Mouse (Mus musculus): ENCODE measurements around the gene Slc22a4. TPM values are rescaled to one million over a fixed set of nuclear protein-coding genes. Genes with fewer than 3 reads are reported as not detected.

Slc22a4 gene
- polyA plus RNA-seq, 1 experiment = 4.0 TPM

DNA sequence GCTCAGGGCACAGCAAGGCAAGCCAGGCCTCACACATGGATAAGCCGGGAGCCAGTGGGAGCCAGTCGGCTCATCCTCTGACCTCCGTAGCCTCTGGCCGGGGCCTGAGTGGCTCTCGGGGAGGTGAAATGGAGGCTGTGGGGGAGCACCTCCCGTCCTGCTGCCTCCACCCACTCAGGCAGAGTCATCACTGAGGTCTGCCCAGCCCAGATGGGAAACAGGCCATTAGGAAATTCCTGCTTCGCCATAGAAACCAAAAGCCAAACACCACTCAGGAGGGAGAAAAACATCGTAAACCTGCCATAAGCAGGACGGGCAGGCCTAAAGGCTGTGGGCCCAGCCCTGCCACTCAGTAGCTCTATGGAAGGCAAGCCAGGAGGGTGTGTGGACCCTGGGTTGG lies 32.4 kb upstream of the Slc22a4 start:
- H3ac ChIP-seq (ENCODE audit: control insufficient read depth, insufficient read length, low read depth) = peak overlapping the region; percentile 57
- peaks cover 36% of the 10 kb centered on the region for H3K36me3 ChIP-seq (ENCODE audit: control insufficient read depth, insufficient read depth)
- no peaks in the 10 kb centered on the region for H3K27me3 ChIP-seq (ENCODE audit: control insufficient read depth, insufficient read depth, insufficient read length)

GRCm38 (mm10) chr11:54059526-54059925 lies 31.6 kb upstream of the Slc22a4 start:
- Histone ChIP-seq H3ac (ENCODE audit: control insufficient read depth, insufficient read length, low read depth) (no peak overlapping the region), H3K79me2 (ENCODE audit: control insufficient read depth, insufficient read depth) (peaks cover 18% of the 10 kb centered on the region)
- TF ChIP-seq MAX (IDR thresholded peaks at IDR 0.05) (no peak), CEBPB (IDR thresholded peaks at IDR 0.05; ENCODE audit: low read depth) (no peak), USF1 (IDR thresholded peaks at IDR 0.05; ENCODE audit: low read depth) (no peak), MYOG (IDR thresholded peaks at IDR 0.05; ENCODE audit: control insufficient read depth, extremely low read depth, insufficient read length) (no peak), MYOD1 (IDR thresholded peaks at IDR 0.05; ENCODE audit: control insufficient read depth, insufficient read length, low read depth) (no peak), CTCF (IDR thresholded peaks at IDR 0.05; ENCODE audit: control insufficient read depth, insufficient read depth, insufficient read length) (no peak), FOSL1 (IDR thresholded peaks at IDR 0.05; ENCODE audit: insufficient read depth, low read length, poor library complexity, severe bottlenecking) (no peak)

More for the DNA sequence above, 32.4 kb upstream of the Slc22a4 start:
- peaks cover 1% of the 10 kb centered on the region for H3K79me3 ChIP-seq (ENCODE audit: low read depth)
- H3K4me3 ChIP-seq (ENCODE audit: insufficient read depth, poor library complexity, severe bottlenecking) = no peak overlapping the region
- peaks cover 25% of the 10 kb centered on the region for H3K79me2 ChIP-seq (ENCODE audit: control insufficient read depth, insufficient read depth)
- TF ChIP-seq FOSL1 (IDR thresholded peaks at IDR 0.05; ENCODE audit: insufficient read depth, low read length, poor library complexity, severe bottlenecking) (no peak), CTCF (IDR thresholded peaks at IDR 0.05; ENCODE audit: control insufficient read depth, insufficient read depth, insufficient read length) (no peak), MYOD1 (IDR thresholded peaks at IDR 0.05; ENCODE audit: control insufficient read depth, insufficient read length, low read depth) (no peak), CEBPB (IDR thresholded peaks at IDR 0.05; ENCODE audit: low read depth) (no peak), MYOG (IDR thresholded peaks at IDR 0.05; ENCODE audit: control insufficient read depth, extremely low read depth, insufficient read length) (no peak), USF1 (IDR thresholded peaks at IDR 0.05; ENCODE audit: low read depth) (no peak), MAX (IDR thresholded peaks at IDR 0.05) (no peak)

GRCm38 (mm10) chr11:54058643-54059042 lies 30.8 kb upstream of the Slc22a4 start:
- no peaks in the 10 kb centered on the region for H3K27me3 ChIP-seq (ENCODE audit: control insufficient read depth, insufficient read depth, insufficient read length)
- peaks cover 9% of the 10 kb centered on the region for H3K79me2 ChIP-seq (ENCODE audit: control insufficient read depth, insufficient read depth)
- H3K36me3 ChIP-seq (ENCODE audit: control insufficient read depth, insufficient read depth) = peaks cover 49% of the 10 kb centered on the region
- no peak overlapping the region for H3K4me3 ChIP-seq (ENCODE audit: insufficient read depth, poor library complexity, severe bottlenecking)
- TF ChIP-seq MYOG (IDR thresholded peaks at IDR 0.05; ENCODE audit: control insufficient read depth, extremely low read depth, insufficient read length) (no peak), USF1 (IDR thresholded peaks at IDR 0.05; ENCODE audit: low read depth) (no peak), CEBPB (IDR thresholded peaks at IDR 0.05; ENCODE audit: low read depth) (no peak), MYOD1 (IDR thresholded peaks at IDR 0.05; ENCODE audit: control insufficient read depth, insufficient read length, low read depth) (no peak), CTCF (IDR thresholded peaks at IDR 0.05; ENCODE audit: control insufficient read depth, insufficient read depth, insufficient read length) (no peak), FOSL1 (IDR thresholded peaks at IDR 0.05; ENCODE audit: insufficient read depth, low read length, poor library complexity, severe bottlenecking) (no peak), MAX (IDR thresholded peaks at IDR 0.05) (no peak)
- H3K79me3 ChIP-seq (ENCODE audit: low read depth) = no peaks in the 10 kb centered on the region
- no peak overlapping the region for H3ac ChIP-seq (ENCODE audit: control insufficient read depth, insufficient read length, low read depth)

More at GRCm38 (mm10) chr11:54059526-54059925, 31.6 kb upstream of the Slc22a4 start:
- H3K36me3 ChIP-seq (ENCODE audit: control insufficient read depth, insufficient read depth) = peaks cover 44% of the 10 kb centered on the region
- H3K27me3 ChIP-seq (ENCODE audit: control insufficient read depth, insufficient read depth, insufficient read length) = no peaks in the 10 kb centered on the region
- peaks cover 1% of the 10 kb centered on the region for H3K79me3 ChIP-seq (ENCODE audit: low read depth)
- no peak overlapping the region for H3K4me3 ChIP-seq (ENCODE audit: insufficient read depth, poor library complexity, severe bottlenecking)

DNA sequence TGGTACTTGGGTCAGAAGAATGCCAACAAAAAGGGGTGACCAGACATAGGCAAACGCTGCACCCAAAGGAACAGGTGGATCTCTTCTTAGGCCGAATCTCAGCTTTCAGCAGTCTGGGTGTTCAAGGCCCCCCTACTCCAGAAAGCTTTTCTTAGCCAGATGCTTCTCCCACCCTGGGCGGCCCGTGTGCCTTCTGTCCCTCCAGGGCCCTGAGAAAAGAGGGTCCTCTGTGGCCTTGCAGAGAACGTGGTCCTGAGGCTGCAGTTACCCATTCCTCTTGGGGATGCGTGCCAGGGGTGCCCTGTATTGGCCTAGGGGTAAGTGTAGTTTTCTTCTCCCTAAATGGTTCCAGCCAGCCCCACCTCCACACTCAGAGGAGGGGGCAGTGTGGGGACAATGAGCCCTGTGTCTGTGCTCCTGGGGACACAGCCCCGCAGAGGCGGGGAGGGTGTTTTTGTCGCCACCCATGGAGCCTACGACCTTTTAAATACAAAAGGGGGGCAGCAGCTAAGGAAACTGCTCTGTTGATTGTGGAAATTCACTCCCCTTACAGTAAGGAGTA lies 30.2 kb upstream of the Slc22a4 start:
- peaks cover 54% of the 10 kb centered on the region for H3K36me3 ChIP-seq (ENCODE audit: control insufficient read depth, insufficient read depth)
- no peak overlapping the region for H3K4me3 ChIP-seq (ENCODE audit: insufficient read depth, poor library complexity, severe bottlenecking)
- no peaks in the 10 kb centered on the region for H3K27me3 ChIP-seq (ENCODE audit: control insufficient read depth, insufficient read depth, insufficient read length)

DNA sequence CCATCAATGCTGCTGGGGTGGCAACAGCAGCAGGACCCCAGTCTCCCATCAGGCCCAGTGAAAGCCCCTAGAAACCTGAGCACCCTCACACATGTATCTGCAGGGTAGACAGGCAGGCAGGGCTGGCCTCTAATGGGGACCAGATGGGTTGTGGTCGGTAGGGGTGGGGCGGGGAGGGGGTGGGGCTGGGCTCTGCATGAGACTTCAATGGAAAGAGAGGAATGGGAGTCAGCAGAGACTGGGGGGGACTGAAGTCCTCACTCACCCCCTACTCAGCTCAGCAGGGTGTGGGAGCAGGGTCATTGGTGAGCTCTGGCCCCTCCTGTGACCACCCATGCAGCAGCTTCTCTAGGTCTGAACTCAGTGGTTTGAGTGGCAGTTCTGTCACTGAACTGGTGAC lies 29.5 kb upstream of the Slc22a4 start:
- Histone ChIP-seq H3K79me2 (ENCODE audit: control insufficient read depth, insufficient read depth) (peaks cover 8% of the 10 kb centered on the region), H3K36me3 (ENCODE audit: control insufficient read depth, insufficient read depth) (peaks cover 57% of the 10 kb centered on the region), H3ac (ENCODE audit: control insufficient read depth, insufficient read length, low read depth) (no peak overlapping the region), H3K27me3 (ENCODE audit: control insufficient read depth, insufficient read depth, insufficient read length) (no peaks in the 10 kb centered on the region), H3K79me3 (ENCODE audit: low read depth) (no peaks in the 10 kb centered on the region), H3K4me3 (ENCODE audit: insufficient read depth, poor library complexity, severe bottlenecking) (no peak overlapping the region)
- TF ChIP-seq MAX (IDR thresholded peaks at IDR 0.05) = no peak
- TF ChIP-seq CTCF (IDR thresholded peaks at IDR 0.05; ENCODE audit: control insufficient read depth, insufficient read depth, insufficient read length) = no peak
- no peak for TF ChIP-seq MYOG (IDR thresholded peaks at IDR 0.05; ENCODE audit: control insufficient read depth, extremely low read depth, insufficient read length)
- no peak for TF ChIP-seq CEBPB (IDR thresholded peaks at IDR 0.05; ENCODE audit: low read depth)
- no peak for TF ChIP-seq MYOD1 (IDR thresholded peaks at IDR 0.05; ENCODE audit: control insufficient read depth, insufficient read length, low read depth)
- no peak for TF ChIP-seq USF1 (IDR thresholded peaks at IDR 0.05; ENCODE audit: low read depth)
- no peak for TF ChIP-seq FOSL1 (IDR thresholded peaks at IDR 0.05; ENCODE audit: insufficient read depth, low read length, poor library complexity, severe bottlenecking)

More for the DNA sequence above, 30.2 kb upstream of the Slc22a4 start:
- TF ChIP-seq USF1 (IDR thresholded peaks at IDR 0.05; ENCODE audit: low read depth) (no peak), CEBPB (IDR thresholded peaks at IDR 0.05; ENCODE audit: low read depth) (no peak), CTCF (IDR thresholded peaks at IDR 0.05; ENCODE audit: control insufficient read depth, insufficient read depth, insufficient read length) (no peak), MYOG (IDR thresholded peaks at IDR 0.05; ENCODE audit: control insufficient read depth, extremely low read depth, insufficient read length) (no peak), FOSL1 (IDR thresholded peaks at IDR 0.05; ENCODE audit: insufficient read depth, low read length, poor library complexity, severe bottlenecking) (no peak), MYOD1 (IDR thresholded peaks at IDR 0.05; ENCODE audit: control insufficient read depth, insufficient read length, low read depth) (no peak), MAX (IDR thresholded peaks at IDR 0.05) (no peak)
- no peak overlapping the region for H3ac ChIP-seq (ENCODE audit: control insufficient read depth, insufficient read length, low read depth)
- H3K79me3 ChIP-seq (ENCODE audit: low read depth) = no peaks in the 10 kb centered on the region
- peaks cover 8% of the 10 kb centered on the region for H3K79me2 ChIP-seq (ENCODE audit: control insufficient read depth, insufficient read depth)

Data from C2C12 (cell line).